Mouse (Mus musculus): ENCODE measurements around the gene Lrrc8c.
A peak's percentile ranks its signal among the peaks of the same experiment; 100 is the strongest.

Gene Lrrc8c

GRCm38 (mm10) chr5:105598866-105599265 lies 79.7 kb downstream of the Lrrc8c start:
- no peak for DNase-seq (ENCODE audit: inconsistent ontology term)

- DNase-seq (ENCODE audit: inconsistent ontology term): no peak
Observed at GRCm38 (mm10) chr5:105599315-105599714, 80.1 kb downstream of the Lrrc8c start.

DNA sequence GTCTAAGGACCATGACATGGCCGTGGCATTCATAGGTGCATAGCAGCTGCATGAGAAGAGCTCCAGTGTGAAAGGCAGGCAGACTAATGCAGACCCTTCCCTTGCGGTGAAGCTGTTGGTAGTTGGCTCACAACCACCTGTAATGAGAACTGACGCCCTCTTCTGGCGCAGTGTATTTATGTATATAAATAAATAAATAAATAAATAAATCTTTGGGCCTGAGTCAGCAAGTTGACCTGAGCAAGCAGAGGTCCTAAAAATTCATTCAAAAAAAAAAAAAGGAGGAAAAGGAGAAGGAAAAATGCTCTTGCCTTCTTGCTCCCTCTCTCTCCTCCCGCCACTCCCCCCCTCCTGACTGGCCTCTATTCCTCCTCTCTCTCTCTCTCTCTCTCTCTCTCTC lies 81.8 kb downstream of the Lrrc8c start:
- no peak for DNase-seq (ENCODE audit: inconsistent ontology term)

DNA sequence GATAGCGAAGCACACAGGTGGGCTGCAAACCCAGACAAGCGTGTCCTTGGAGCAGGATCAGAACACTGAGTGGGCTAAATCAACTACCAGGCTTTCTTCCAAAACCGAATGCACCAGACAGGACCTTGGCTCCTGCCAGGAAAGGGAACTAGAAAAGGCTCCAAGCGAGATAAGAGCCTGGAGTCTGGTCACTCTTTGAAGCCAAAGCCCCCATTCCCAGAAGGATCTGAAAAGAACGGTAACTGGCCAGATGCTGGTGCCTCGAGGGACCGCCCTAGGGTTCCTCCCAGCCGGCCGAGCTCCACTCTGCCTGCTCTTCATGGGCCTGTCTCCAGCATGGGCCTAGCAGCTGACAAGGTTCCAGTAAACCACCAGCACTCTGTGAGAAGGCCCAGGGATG lies 83.4 kb downstream of the Lrrc8c start:
- DNase-seq (ENCODE audit: inconsistent ontology term): peak; percentile 24

- DNase-seq (ENCODE audit: inconsistent ontology term): peak; percentile 93
Observed at GRCm38 (mm10) chr5:105605736-105606135, 86.5 kb downstream of the Lrrc8c start.

DNA sequence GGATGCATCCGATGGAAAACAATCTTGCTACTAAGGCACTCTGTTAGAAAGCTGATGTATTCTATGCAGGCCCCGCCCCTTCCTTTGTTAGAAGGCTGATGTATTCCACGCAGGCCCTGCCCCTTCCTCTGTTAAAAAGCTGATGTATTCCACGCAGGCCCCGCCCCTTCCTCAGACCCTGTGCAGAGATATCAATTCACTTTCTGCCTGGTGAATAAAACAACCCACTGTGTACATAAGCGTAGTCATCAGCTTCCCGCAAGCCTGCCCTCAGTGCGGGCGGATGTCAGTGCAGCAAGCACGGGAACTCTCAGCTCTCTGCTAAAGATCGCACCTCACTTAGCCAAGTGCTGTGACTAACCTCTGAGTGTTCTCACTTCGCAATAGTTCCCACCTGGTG lies 90.5 kb downstream of the Lrrc8c start:
- DNase-seq (ENCODE audit: inconsistent ontology term): no peak

- no peak for DNase-seq (ENCODE audit: inconsistent ontology term)
Observed at GRCm38 (mm10) chr5:105613002-105613401, 93.8 kb downstream of the Lrrc8c start.

DNA sequence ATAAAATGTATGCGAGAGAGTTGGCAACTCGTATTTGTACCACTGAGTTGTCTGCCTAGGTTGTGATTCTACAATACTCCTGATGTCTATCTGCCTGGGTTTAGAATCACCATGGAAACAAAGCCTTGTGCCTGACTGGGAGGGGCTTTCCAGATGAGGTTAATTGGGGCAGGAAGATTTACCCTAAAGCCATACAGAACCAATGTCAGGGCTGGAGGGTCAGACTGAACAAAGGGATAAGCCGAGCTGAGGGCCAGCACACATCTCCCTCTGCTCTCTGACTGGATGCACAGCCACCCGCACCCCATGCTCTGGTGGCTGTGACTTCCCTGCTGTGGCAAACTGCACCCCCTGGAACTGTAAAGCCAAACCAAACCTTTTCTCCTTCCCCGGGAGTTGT lies 94.8 kb downstream of the Lrrc8c start:
- DNase-seq (ENCODE audit: inconsistent ontology term): no peak

- DNase-seq (ENCODE audit: inconsistent ontology term): no peak
Observed at GRCm38 (mm10) chr5:105614682-105615434, 95.7 kb downstream of the Lrrc8c start.

- DNase-seq (ENCODE audit: inconsistent ontology term): no peak
Observed at GRCm38 (mm10) chr5:105615871-105616454, 96.8 kb downstream of the Lrrc8c start.

GRCm38 (mm10) chr5:105616538-105616937 lies 97.3 kb downstream of the Lrrc8c start:
- DNase-seq (ENCODE audit: inconsistent ontology term): no peak

DNA sequence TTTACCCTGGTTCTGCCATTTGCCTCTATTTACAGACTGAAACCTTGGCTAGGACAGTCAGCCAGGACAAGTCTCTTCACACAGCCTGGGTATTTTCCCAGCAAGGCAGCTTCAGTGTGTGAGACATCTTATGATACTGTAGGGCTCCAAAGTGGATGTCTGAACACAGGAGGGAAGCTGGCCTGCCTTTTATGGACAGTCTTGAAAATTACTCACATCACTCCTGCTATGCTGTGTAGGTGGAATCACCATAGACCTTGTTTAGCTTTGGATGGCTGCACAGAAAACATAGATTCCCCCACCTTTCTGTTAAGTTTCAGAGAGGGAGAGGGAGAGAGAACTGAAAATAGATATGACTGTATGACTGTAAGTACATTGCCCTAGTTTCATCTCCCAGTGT lies 99.3 kb downstream of the Lrrc8c start:
- DNase-seq (ENCODE audit: inconsistent ontology term): no peak

- no peak for DNase-seq (ENCODE audit: inconsistent ontology term)
Observed at GRCm38 (mm10) chr5:105619666-105620065, 100.5 kb downstream of the Lrrc8c start.

DNA sequence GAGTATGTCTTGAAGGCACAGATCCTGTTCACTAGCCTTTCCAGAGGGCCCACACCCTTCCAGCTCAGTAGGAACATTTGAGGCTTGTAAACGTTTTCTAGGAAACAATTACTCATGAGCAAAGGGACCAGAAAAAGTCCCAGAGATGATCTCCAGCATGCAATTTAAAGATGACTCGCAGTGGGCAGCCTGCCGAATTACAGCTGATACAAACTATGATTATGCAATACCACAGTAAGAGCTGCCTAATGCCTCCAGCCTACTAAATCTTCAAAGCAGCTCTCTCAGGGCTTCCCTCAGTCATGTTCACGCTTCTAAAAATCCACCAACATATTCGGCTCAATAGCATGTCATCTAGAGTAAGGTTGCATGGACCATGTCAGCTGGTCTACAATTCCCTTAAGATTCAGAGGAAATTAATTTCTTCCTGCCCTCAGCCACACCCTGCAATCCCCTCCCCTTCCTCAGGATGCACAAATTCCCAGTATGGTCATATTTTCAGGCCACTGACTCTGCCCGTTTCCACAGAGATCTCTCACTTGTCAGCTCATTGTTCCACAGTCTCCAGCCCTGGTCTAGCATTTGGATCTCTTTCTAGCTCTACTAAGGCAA lies 101.4 kb downstream of the Lrrc8c start:
- DNase-seq (ENCODE audit: inconsistent ontology term): peak; percentile 82

DNA sequence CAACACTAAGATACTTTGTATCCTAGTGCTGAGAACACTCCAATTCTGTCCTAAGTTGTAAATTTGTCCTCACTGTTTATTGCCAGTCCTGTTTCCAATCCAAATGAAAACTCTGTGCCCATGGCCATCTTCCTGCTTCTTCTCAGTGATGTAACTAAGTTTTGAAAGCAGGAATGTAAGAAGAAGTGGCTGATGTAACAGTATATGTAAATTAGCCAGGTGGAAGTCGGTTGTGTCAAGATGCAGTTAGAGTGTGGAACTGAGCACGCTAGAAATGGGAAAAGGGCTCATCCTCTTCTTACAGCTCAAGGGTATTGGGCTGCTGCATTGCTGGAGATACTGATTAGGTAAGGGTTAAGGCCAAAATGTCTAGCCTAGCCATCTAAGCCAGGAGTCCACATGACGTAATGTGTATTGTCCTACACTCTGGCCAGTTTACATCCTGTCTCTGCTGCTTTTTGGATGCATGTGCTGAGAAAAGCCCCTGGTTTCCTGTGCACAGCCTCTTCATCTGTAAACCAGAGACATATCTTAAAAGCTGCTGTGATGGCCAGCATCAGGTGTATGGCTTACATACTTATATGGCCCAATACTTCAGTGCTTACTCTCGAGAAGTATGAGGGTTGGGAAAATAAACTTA lies 104.0 kb downstream of the Lrrc8c start:
- DNase-seq (ENCODE audit: inconsistent ontology term): no peak

GRCm38 (mm10) chr5:105624257-105624656 lies 105.1 kb downstream of the Lrrc8c start:
- no peak for DNase-seq (ENCODE audit: inconsistent ontology term)

DNA sequence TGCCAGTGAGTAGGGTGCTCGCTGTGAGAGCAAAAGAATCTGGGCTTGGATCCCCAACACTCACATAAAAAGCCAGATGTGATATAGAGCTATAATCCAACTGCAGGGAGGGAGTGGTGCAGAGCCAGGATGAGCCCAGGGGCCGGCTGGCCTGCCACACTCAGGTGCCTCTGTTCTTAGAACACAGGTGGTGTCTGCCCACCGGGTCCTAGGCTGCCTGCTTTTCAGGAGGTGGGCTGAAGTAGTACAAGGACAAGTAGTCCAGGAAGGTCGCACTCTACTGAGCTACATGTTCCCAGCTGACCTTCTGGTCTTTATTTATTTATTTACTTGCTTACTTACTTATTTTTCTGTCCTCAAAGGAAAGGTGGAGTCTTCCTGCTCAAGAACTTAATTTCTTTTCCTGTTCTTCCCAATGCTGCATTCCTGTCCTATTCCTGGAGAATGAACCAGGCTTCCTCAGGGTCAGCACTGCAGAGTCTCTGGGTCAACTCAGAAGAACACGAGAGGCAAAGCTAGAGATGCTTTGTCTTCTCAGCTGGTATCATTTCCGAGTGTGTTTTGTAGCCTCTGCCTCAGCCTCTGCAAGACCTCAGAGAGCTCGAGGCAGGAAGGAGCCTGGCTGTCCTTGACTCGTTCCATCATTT lies 106.4 kb downstream of the Lrrc8c start:
- DNase-seq (ENCODE audit: inconsistent ontology term): no peak

- no peak for DNase-seq (ENCODE audit: inconsistent ontology term)
Observed at GRCm38 (mm10) chr5:105626355-105626754, 107.2 kb downstream of the Lrrc8c start.

- no peak for DNase-seq (ENCODE audit: inconsistent ontology term)
Observed at GRCm38 (mm10) chr5:105627093-105627492, 107.9 kb downstream of the Lrrc8c start.

DNA sequence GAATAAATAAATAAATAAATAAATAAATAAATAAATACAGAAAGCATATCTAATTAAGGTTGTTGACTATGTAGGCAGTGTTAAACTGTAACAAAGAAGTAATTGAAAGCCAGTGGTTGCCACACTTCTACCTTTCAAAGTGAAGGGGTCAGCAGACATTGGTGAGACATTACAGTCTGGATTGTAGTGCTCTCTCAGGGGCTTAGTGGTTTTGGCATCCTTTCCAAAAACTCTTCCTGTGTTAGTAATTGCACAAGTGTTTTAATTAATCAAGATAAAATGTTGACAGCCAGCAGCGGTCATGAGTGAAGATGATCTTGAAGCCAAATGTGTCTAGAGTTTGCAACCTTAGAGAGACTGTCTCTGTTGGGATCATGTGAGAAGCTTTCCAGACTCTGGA lies 110.8 kb downstream of the Lrrc8c start:
- peak; percentile 78 for DNase-seq (ENCODE audit: inconsistent ontology term)

- no peak for DNase-seq (ENCODE audit: inconsistent ontology term)
Observed at GRCm38 (mm10) chr5:105632066-105632465, 112.9 kb downstream of the Lrrc8c start.

DNA sequence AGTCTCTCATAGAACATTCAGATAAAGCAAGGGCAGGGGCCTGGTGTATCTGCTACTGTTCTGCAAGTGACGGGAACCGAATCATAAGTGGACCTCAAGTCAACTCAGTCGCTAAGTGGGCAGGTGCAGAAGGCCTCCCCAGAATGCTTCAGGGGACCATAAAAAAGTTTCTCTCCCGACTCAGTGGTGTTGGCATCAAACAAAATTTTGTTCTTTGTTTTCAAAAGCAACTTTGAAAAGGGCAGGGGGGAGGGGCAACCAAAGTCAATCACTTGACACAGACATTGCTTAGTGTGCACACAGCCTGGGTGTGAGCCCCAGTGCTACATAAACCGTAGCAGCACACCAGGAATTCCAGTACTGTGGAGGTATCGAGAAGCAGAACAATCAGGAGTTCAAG lies 116.4 kb downstream of the Lrrc8c start:
- no peak for DNase-seq (ENCODE audit: inconsistent ontology term)
